Mouse (Mus musculus): ENCODE data around the gene Kctd14.

- TF ChIP-seq POLR2A (IDR thresholded peaks at IDR 0.05; ENCODE audit: insufficient read length, low read depth) (no peak), USF1 (IDR thresholded peaks at IDR 0.05; ENCODE audit: low read depth) (no peak), TCF12 (IDR thresholded peaks at IDR 0.05; ENCODE audit: insufficient read depth, poor library complexity, severe bottlenecking) (no peak), REST (IDR thresholded peaks at IDR 0.05; ENCODE audit: insufficient read depth, insufficient read length) (no peak), TCF3 (IDR thresholded peaks at IDR 0.05; ENCODE audit: insufficient read length, low read depth) (no peak), POLR2AphosphoS2 (IDR thresholded peaks at IDR 0.05; ENCODE audit: insufficient read length, low read depth) (no peak), E2F4 (IDR thresholded peaks at IDR 0.05; ENCODE audit: insufficient read depth) (no peak)
These were observed 30.7 kb upstream of the Kctd14 start for GRCm38 (mm10) chr7:97420406-97420805.

Measured in myocyte (in vitro differentiated cells).